Mouse (Mus musculus) MEL-GATA-1-ER (cell line): ENCODE results near the gene Rph3al.

Experiments
- DNase-seq: peaks from one replicate; pipeline ENCODE4 v3.0.0-alpha.2; 2012; ENCODE audit warnings: low read depth; ENCODE audit errors: extremely low read depth

Rph3al gene

DNA sequence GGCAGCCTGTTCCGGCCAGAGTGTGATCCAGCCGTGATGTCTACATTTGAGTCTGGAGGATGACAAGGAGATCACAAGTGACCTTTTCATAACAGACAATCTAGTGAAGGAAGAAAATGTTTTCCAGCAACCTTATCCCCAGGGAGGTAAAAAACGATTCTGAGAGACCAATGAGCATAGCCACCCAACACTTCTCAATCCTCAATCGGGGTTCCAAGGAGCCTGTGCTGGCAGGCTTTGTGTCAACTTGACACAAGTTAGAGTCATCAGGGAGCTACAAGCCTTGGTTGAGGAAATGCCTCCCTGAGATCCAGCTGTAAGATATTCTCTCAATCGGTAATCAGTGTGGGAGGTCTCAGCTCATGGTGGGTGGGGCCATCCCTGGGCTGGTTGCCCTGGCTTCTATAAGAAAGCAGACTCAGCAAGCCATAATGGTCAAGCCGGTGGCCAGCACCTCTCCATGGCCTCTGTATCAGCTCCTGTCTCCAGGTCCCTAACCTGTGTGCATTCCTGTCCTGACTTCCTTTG lies at the start of gene Rph3al:
TSS of gene Rph3al (minus strand) at position 51 of the 528 bp plus-strand sequence.
- DNase-seq: no peak

DNA sequence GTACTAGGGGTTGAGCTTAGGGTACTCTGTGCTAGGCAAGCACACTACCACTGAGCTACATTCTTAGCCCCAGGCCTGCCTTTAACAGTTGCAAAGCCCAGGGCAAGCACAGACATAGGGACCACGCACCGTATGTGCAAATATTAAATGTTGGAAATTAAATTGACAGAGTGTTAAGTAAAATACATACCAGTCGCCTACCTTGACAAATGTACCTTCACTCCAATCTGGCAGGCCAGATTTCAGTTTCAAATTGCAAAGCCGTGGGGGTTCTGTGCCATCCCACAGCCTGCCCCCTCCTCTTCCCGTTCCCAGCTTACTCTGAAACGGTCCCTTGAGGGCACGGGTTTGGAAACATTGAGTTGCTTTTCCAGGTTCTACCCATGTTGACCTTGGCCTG lies 47.7 kb upstream of the Rph3al start:
- DNase-seq: no peak

DNA sequence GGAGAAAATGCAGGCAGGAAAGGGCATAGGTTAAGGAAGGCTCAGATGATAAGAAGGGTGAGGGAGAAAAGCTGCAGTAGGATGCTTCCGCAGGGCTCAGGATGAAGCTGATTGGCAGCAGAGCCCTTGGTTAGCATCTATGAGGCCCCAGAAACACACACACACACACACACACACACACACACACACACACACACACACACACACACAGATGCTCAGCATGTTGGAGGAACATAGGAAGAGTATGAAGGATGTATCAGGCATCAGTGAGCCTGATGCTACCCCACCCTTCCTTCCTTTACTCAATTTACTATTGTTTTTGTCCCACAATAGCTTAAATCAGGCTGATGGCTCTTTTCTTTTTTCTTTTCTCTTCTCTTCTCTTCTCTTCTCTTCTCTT lies 46.4 kb upstream of the Rph3al start:
- DNase-seq: no peak

DNA sequence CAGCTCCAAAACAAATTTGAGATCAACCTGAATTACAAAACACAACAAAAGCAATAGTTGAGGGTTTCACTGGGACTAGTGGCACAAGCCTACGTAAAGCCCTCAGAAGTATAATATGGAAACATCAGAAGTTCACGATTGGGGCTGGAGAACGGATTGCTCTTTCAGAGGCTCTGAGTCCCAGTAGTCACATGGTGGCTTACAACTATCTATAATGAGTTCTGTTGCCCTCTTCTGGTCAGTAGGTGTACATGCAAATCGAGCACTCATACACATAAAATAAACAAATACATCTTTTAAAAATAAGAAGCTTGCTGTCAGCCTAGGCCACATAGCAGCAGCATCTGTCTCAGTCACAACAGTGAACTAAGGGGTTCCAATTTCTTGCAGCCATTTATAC lies 45.0 kb upstream of the Rph3al start:
- peak; percentile 56 for DNase-seq

DNA sequence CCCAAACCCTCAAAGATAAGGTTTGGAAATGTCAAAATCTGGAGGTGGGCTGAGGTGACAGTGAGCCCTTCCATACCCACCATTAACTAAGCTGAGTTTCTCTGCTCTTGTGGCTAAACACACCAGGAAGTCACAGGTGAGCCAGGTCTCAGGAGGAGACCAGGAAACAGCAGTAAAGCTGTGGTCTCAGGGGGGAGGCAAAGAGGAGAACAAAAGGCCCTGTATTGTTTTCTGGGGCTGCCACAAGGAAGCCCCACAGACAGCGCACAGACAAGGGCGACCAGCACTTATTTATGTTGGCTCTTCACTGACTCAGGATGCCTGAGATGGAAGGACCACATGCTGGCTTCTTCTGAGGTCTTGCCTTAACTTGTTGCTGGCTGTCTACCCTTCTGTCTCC lies 42.2 kb upstream of the Rph3al start:
- no peak for DNase-seq

DNA sequence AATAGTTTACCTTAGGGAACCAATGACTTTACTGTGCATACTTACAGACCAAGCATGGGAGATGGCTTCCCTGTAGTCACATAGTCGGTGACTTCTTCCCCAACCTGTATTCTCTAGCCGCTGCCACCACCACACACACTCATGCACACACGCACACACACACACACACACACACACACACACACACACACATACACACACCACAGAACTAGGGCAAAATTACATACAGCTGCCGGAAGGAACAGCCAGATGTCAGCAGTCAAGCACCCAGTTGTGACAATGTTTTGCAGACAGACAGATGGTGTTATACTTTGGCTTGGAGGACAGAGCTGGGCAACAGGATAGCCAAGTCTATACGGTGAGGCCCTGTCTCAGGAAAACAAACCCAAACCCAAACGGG lies 39.8 kb upstream of the Rph3al start:
- no peak for DNase-seq

DNA sequence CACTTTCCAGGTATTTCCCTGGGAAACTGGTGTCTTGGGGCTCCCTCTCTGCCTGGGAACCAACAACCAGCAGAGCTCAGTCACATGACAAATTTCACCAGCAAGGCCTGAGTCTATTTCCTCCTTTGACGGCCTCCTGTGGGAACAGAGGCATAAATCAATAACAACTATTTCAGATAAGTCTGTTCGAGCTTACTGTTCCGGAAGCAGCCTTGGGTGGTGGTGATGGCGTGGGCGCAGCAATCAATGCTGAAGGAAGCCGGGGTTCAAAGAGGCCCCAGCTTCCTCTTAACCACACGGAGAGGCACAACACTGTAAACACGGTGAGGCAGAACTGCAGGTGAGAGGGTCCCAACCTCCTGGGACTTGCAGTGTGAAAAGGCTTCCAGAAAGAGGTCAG lies 38.5 kb upstream of the Rph3al start:
- DNase-seq: no peak

DNA sequence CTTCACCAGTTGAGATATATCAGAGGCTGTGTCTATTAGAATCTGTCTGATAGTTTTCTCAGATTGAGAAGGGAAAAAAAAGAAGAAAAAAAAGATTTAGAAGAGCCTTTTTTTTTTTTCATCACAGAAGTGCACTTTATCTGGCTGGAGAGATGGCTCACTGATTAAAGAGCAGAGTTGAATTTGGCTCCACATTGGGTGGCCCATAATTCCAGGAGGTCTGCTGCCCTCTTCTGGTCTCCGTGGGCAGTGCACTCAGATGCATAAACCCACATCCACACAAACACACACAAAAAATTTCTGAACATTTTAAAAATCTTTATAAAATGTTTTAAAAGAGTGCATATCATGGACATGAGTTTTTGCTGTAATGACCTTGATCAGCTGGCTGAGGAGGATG lies 35.8 kb upstream of the Rph3al start:
- no peak for DNase-seq

DNA sequence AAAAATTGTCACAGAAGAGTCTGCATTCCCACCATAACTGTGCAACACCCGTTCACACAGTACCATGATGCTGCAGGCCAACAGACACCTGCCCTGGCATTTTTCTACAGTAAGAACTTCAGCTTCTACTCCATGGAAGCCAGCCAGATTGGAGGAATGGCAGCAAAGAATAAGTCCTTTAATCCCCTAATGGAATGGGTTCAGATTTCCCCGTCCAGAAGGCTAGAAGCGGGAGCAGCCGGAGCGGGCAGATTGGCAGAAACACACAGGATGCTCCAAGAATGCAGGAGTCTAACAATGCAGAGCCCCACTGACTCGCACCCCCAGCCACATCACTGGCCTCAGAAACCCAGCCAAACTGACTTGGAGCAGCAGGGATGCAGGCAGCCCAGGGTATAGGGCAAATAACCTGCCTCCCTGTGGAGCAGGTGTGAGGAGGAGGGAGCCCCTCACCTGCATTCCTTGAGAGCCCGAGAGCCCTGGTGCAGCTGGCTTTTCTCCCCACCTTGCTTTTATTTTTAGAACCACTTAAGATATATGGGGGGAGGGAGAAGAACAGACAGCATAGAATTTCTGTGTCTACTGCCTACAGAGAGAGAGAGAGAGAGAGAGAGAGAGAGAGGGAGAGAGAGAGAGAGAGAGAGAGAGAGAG lies 34.8 kb upstream of the Rph3al start:
- no peak for DNase-seq

DNA sequence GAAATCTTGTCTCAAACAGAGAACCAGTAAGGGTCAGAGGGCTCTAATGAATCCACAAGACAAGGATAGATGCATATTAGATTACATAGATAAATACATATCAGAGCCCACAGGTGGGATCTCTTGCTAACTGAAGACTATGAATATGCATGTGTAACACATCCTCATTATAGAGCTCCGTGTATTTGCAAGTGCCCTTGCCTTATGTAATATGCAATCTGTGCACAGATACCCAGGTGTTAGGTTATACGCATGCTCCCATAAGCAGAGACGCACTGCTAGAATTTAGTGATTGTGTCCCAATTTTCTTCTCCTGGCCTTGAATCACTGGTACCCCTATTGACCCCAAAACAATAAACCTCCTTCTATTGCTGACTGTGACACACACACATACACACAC lies 34.0 kb upstream of the Rph3al start:
- no peak for DNase-seq

DNA sequence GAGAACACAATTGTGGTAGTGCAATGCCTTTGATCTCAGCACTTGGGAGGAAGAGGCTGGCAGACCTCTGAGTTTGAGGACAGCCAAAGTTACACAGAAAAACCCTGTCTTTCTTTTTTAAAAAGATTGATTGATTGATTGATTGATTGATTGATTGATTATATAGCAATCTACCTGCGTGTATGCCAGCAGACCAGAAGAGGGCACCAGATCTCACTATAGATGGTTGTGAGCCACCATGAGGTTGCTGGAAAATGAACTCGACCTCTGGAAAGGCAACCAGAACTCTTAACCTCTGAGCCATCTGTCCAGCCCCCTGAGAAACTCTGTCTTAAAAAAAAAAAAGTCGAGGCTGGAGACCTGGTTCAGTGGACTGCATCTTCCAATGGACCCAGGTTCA lies 32.4 kb upstream of the Rph3al start:
- no peak for DNase-seq

DNA sequence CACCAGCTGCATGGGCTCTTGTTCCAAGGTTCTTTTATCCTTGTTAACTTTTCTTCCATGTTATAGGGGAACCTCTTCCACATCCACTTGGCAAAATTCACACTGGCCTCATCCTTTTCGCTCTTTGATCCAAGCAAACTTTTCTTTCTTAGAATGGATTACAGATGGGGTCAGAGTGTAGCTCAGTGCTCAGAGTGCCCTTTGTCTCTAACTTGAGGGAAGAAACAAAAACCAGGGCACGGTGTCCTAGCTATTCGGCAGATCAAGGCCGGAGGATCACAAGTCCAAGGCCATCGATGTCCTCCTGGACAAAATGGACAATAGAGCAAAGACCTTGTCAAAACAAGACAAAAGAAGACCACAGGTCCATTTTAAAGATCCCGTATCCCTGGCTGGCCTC lies 30.5 kb upstream of the Rph3al start:
- DNase-seq: no peak

DNA sequence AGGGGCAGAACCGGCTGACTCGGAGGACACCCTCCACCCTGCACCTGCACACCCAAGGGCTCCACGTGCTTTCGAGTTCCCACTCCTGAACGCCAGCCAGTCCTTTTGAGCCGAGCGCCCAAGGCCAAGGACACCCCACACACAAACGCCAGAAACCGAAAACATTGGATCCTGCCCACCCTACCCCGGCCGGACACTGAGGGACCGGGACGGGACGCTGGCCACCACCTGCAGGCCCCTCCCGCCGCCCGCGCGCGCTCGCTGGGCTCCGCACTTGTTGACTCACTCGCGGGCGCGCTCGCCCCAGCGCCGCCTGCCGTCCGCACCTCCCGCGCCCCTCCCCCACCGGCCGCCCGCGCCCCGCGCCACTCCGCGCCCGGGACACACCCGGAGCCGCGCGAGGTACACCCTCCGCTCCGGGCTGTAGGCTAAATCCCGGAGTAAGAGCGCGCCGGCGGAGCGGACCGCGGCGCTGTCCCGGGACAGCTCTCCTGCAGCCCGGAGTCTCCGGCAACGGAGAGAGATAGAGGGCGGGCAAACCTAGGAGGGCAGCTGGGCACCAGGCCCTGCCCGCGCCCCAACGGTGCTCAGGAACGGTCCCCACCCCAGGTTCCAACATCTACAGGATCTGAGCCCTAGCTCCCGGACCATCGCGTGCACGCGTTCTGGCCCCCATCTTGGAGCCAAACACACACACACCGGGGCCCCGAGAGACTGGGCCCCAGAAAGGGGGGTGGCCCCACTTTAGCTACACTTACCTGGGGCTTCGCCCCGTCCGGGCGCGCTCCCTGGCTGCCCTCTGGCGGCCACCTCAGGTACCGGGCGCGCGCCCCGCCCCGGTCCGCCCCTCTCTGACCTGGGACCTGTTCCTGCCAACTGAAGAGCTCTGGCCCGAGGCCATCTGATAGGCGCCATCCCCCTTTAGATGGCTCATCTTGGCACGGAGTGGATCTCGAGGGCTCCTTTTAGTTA lies 28.5 kb upstream of the Rph3al start:
- DNase-seq: peak; percentile 30

DNA sequence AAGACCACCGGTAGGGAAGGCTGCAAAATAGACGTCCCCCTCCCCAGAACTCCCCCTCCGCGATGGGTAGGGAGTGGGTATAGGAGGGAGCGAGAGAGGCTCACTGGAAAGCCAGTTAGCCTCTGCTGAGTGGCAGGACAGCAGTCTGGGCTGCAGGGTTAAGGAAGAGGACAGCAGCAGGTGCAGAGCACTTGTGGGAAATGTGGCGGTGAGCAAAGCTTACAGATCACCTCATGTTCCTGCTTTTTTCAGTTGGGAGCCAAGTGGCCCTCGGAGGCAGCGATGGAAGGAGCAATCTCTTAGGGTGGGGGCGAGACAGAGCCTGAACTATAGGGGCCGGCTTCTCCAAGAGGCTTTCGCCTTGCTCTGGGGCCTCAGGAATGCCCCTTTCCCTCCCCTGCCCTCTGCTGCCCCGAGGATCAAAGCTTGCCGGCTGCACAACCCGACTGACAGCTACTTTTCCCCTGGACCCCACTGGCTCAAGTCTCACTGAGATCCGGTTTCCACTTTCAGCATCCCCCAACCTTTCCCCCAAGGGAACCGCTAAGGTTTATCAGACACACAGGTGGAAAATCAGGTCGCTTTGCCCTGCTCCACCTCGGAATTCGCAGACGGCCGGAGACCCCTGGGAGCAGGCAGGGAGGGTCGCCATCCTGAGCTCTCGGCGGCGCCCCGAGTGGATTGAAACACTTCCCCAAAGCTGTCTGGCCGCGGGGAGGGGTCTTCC lies 27.6 kb upstream of the Rph3al start:
- DNase-seq: no peak

DNA sequence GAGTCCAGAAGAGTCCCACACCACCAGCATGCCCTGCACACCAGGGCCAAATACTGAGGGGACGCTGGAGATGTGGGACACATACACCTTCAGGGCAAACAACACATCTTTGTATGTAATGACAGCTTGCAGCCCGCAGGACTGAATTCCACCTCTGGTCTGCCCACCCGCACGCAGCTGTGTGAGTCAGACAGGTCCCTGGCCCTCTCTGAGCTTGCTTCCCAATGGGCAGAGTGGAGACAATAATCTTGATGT lies 26.2 kb upstream of the Rph3al start:
- DNase-seq: no peak

DNA sequence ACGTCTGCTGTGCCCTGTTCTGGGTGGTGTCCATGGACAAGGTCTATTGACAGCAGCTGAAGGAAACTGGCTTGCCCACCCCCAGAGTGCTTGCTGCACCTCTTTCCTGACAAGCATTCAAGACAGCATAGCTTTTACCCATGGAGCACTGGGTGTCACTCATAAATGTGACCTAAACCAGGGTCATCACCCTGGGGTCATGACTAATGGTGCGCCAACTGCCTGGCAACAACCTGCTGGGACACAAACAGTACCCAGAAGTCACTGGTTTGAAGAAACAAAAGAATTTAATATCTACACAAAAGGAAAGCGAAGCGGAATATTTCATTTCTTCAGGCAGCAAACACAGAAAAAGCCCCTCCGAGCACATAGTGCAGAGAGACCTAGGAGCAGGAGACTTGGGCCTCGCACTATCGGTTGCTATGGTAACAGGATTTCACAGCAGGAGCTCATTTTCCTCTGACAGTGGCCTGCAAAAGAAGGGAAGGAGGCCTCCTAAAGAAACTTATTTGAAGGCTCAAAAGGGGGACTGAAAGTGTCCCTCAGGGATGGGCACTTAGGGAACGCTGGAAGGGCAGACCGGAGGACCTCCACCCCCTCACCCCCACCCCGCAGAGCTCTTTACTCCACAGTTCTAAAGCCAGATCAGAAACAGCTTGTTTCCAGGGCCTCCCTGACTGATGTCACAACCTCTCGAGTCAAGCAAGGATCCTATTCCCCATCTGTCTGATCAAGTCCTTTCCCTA lies 25.7 kb upstream of the Rph3al start:
- no peak for DNase-seq

DNA sequence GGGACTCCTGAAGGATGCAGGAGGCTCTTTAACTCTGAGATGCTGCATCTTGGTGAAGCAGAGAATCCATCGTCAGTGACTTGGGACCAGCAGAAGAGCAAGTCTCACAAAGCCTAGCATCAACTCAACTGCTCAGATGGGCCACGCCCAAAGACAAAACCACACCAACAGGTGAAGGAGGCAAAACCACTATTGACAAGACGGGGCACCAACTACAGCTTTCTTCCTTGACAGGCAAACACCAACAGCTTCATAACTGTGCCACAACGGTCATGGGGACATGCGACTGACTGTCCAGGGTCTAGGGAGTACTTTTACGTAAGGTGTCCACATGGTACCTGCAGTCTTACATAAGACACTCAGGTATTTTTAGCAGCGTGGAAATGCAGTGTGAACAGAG lies 23.6 kb upstream of the Rph3al start:
- no peak for DNase-seq

DNA sequence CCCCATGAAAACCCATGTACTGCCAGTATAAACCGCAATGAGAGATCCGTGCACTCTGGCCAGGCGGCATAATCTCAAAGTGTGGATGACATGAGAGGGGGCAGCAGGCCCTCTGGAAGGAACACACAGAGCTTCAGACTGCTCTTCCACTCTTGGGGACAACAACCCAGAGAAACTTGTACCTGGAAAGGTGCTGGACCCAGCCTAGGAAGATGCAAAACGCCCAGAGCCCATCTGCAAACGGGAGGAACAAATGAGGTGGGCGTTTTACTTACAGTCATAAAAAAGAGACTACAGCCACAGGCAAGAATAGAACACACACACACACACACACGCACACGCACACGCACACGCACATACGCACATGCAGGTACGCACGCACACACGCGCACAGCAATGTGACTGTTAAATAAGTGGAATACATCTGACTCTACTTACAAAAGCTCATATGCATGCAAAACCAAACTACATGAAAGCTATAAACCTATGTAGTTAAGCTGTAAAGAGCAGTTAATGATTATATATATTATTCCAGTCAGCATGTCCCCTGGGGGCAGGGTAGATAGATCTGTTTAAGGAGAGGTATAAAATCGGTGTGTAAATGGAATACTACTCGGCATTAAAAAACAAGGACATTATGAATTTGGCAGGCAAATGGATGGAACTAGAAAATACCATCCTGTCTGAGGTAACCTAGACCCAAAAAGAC lies 19.0 kb upstream of the Rph3al start:
- DNase-seq: no peak

DNA sequence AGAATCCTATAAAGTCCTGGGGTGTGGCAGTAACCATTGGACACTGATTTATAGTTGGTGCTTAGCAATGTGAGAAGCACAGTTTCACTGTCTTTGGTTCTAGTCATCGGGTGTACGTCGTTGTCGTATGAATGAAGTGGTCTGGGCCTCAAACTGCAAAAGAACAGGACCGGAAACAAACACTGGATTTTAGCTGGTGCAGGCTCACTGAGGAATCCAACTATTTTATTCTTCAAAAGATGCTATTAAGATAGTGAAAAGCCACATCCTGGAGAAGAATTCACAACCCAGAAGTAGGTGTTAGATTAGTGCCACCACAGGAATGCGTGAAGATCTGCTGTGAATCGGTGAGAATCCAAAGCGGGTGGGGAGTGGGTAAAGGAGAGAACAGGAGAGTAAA lies 18.4 kb upstream of the Rph3al start:
- DNase-seq: no peak

DNA sequence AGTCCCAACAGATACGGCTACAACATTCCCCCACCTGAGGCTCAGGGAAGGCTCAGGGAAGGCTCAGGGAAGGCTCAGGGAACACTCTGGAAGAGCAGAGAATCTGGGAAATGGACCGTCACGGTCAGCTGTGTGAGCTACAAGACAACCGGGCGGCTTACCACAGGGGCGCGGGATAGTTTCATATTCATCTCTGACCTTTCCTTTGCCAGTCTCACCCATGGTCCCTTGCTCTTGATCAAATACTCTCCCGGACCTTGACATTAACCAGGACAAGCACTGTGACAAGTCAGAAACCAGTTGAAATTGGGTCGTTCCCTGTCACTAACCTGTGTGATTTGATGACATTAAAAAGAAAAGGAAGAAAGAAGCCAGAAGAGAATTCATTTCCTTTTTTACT lies 16.7 kb upstream of the Rph3al start:
- no peak for DNase-seq

DNA sequence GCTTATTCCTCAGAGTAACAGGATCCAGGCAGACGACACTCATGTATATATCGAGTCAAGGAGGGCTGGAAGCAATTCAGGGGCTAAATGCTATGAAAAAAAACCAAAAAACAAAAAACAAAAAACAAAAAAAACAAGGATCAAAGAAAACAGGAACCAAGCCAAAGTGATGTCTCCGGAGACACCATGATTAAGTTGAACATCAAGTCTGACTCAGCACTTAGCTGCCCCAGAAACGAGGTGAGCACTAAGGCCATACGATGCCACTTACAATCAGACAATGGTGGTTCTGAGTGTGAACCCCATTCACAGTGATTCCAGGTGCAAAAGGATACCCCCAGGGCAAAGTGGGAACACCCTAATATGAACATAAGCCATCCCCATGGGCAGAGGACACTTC lies 13.7 kb upstream of the Rph3al start:
- no peak for DNase-seq
